Mouse (Mus musculus): Measurements from ENCODE around the gene Sertad1.

- no peak for TF ChIP-seq POLR2A (IDR thresholded peaks at IDR 0.05; ENCODE audit: control insufficient read depth, extremely low read depth, insufficient read depth, low read length, poor library complexity)
- no peak for TF ChIP-seq CTCF (IDR thresholded peaks at IDR 0.05; ENCODE audit: borderline replicate concordance, control insufficient read depth, extremely low read depth, insufficient read depth, low read length, poor library complexity)
Observed at GRCm38 (mm10) chr7:27506765-27507370, 20.2 kb downstream of the Sertad1 start.

Data from thymus, adult 2 months (tissue).